Mouse (Mus musculus): ENCODE data around the gene Ctse.
"Not testable (repeated sequence)": the region's sequence is repeated elsewhere in the genome, so short reads cannot be mapped to it uniquely, and the experiment has no call there.

Gene Ctse

GRCm38 (mm10) chr1:131637791-131638540 lies at the start of gene Ctse:
Ctse (plus strand) TSS chr1:131638306.
- no peak for DNase-seq

GRCm38 (mm10) chr1:131598905-131599304 lies 39.2 kb upstream of the Ctse start, which contains the start of gene Avpr1b:
Avpr1b (plus strand) TSS chr1:131599239.
- DNase-seq = no peak

- DNase-seq = no peak
Observed at GRCm38 (mm10) chr1:131600314-131600713, 37.8 kb upstream of the Ctse start.

GRCm38 (mm10) chr1:131606719-131607118 lies 31.4 kb upstream of the Ctse start:
- no peak for DNase-seq

GRCm38 (mm10) chr1:131612556-131613155 lies 25.4 kb upstream of the Ctse start:
- no peak for DNase-seq

GRCm38 (mm10) chr1:131613361-131614133 lies 24.6 kb upstream of the Ctse start:
- peak; percentile 16 for DNase-seq

- DNase-seq = no peak
Observed at GRCm38 (mm10) chr1:131614641-131615040, 23.5 kb upstream of the Ctse start.

- no peak for DNase-seq
Observed at GRCm38 (mm10) chr1:131616131-131616530, 22.0 kb upstream of the Ctse start.

- DNase-seq = no peak
Observed at GRCm38 (mm10) chr1:131616546-131617220, 21.4 kb upstream of the Ctse start.

GRCm38 (mm10) chr1:131618576-131618975 lies 19.5 kb upstream of the Ctse start:
- DNase-seq = no peak

- DNase-seq = no peak
Observed at GRCm38 (mm10) chr1:131619348-131619747, 18.8 kb upstream of the Ctse start.

- DNase-seq = no peak
Observed at GRCm38 (mm10) chr1:131623644-131624043, 14.5 kb upstream of the Ctse start.

- DNase-seq = no peak
Observed at GRCm38 (mm10) chr1:131624175-131624835, 13.8 kb upstream of the Ctse start.

GRCm38 (mm10) chr1:131626200-131626599 lies 11.9 kb upstream of the Ctse start:
- DNase-seq = no peak

GRCm38 (mm10) chr1:131632216-131632615 lies 5.9 kb upstream of the Ctse start:
- not testable (repeated sequence) for DNase-seq

- DNase-seq = no peak
Observed at GRCm38 (mm10) chr1:131634495-131634894, 3.6 kb upstream of the Ctse start.

- no peak for DNase-seq
Observed at GRCm38 (mm10) chr1:131638541-131639421, 675 bp downstream of the Ctse start.

- no peak for DNase-seq
Observed at GRCm38 (mm10) chr1:131640062-131640461, 2.0 kb downstream of the Ctse start.

- no peak for DNase-seq
Observed at GRCm38 (mm10) chr1:131641565-131641964, 3.5 kb downstream of the Ctse start.

GRCm38 (mm10) chr1:131642251-131642650 lies 4.1 kb downstream of the Ctse start:
- DNase-seq = no peak

GRCm38 (mm10) chr1:131652670-131653443 lies 14.8 kb downstream of the Ctse start:
- no peak for DNase-seq
